Mouse (Mus musculus) gastrocnemius, postnatal 25 days (tissue): ENCODE measurements around the gene Tuba1b. TPM values are rescaled to one million over a fixed set of nuclear protein-coding genes. Genes with fewer than 3 reads are reported as not detected.

ENCODE experiments used
- DNase-seq: peaks from one replicate; pipeline ENCODE4 v3.0.0; 2022
- total RNA-seq, 2 experiments: library from RNA; stranded (reverse); gene quantifications; 1 replicate in 1 of 2; 2 replicates in 1 of 2; pipeline ENCODE4 v1.2.3; 2021

Gene Tuba1b
- total RNA-seq, 2 experiments from 2014 or later: 36.4 to 44.5 TPM

DNA sequence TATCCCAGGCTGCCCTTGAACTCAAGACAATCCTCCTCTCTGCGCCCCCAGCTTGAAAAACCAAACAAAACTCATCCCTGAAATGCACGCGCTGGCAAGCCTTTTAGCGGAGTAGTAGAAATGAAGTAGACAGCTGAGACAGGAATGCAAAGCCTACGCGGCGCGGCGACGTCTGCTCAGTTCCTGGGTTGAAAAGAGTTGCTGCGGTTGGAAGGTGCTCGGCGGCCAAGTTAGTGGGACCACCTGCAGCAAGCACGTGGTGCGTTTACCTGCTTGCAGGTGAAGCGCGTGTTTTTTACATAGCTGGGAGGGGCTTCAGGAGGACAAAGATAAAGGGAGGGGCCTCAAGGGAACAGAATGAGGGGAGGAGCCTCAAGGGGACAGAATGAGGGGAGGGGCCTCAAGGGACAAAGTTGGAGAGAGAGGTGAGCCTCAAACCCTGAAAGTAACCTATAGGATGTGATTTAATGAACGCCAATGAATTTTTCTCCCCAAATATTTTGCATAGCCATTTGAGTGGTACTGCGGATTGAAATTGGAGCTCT, 43.1 kb downstream of the Tuba1b start:
- DNase-seq: no peak

DNA sequence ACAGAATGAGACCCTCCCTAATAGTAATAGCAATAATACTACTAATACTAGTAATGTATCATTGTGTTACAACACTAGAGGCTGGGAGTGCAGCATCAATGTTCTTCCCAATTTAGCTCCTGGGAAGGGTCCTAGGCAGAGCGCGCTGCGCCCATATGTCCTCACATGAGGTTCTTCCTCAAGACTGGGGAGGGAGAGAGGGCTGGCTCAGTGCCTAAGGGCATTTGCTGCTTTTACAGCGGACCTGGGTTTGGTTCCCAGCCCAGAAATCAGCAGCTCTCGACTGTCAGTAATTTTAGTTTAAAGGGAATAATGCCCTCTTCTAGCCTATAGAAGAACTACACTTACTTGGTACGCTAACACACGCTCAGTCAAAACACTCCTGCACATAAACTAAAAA, 46.8 kb downstream of the Tuba1b start:
- no peak for DNase-seq

- no peak for DNase-seq
These were observed 47.5 kb downstream of the Tuba1b start for GRCm38 (mm10) chr15:98886667-98887387.

GRCm38 (mm10) chr15:98884106-98884505, 50.3 kb downstream of the Tuba1b start:
- DNase-seq: no peak

GRCm38 (mm10) chr15:98883661-98884060, 50.7 kb downstream of the Tuba1b start:
- no peak for DNase-seq

DNA sequence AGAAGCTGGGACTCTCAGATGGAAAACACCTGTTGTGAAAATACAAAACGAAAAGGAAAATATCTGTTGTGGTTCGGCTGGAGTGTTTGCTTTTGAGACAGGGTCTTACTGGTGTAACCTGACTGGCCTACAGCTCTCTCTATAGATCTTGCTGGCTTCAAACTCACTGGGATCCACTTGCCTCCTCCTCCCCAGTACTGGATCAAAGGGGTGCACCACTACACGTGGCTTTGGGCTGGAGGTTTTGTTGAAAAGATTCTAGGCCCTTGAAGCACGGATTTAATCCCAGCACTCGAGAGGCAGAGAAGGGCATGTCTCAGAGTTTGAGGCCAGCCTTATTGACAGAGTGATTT, 52.7 kb downstream of the Tuba1b start:
- DNase-seq: no peak

Other genes with a start within 250 kb of the Tuba1b start
- not detected for gene Ccdc65, start 226.4 kb downstream of the Tuba1b start, total RNA-seq
- 1 to 10 TPM; 2.7 to 3.5 TPM for gene Fkbp11, start 206.4 kb downstream of the Tuba1b start, total RNA-seq
- 10 to 100 TPM in 1 of 2 experiments, 1 to 10 TPM in 1; 8.3 to 10.4 TPM for gene Arf3, start 171.4 kb downstream of the Tuba1b start, total RNA-seq
- gene Wnt10b, start 156.4 kb downstream of the Tuba1b start, total RNA-seq: 1 to 10 TPM in 1 of 2 experiments, under 1 TPM in 1; 0.79 to 1.7 TPM
- not detected for gene Wnt1, start 144.7 kb downstream of the Tuba1b start, total RNA-seq
- under 1 TPM; 0.38 to 0.74 TPM for gene Ddn, start 125.1 kb downstream of the Tuba1b start, total RNA-seq
- gene Prkag1, start 103.0 kb downstream of the Tuba1b start, total RNA-seq: 10 to 100 TPM; 43.6 to 43.9 TPM
- 10 to 100 TPM; 36.6 to 43.5 TPM for gene Kmt2d, start 63.4 kb downstream of the Tuba1b start, total RNA-seq
- 1 to 10 TPM; 2.5 to 2.9 TPM for gene Rhebl1, start 40.0 kb downstream of the Tuba1b start, total RNA-seq
- 1 to 10 TPM; 1.2 to 2.3 TPM for gene Dhh, start 36.0 kb downstream of the Tuba1b start, total RNA-seq
- gene Lmbr1l, start 16.3 kb downstream of the Tuba1b start, total RNA-seq: 1 to 10 TPM; 6.1 to 6.6 TPM
- gene Gm49450, start 19.0 kb upstream of the Tuba1b start, total RNA-seq: not detected
- 10 to 100 TPM; 43.5 to 52.6 TPM for gene Tuba1a, start 19.1 kb upstream of the Tuba1b start, total RNA-seq
- gene Tuba1c, start 95.3 kb upstream of the Tuba1b start, total RNA-seq: 10 to 100 TPM in 1 of 2 experiments, 1 to 10 TPM in 1; 7.1 to 10.7 TPM
- gene Prph, start 120.6 kb upstream of the Tuba1b start, total RNA-seq: 1 to 10 TPM in 1 of 2 experiments, under 1 TPM in 1; 0.75 to 1.4 TPM
- gene Troap, start 140.0 kb upstream of the Tuba1b start, total RNA-seq: under 1 TPM in 1 of 2 experiments, not detected in 1; 0.49 TPM
- not detected for gene C1ql4, start 153.3 kb upstream of the Tuba1b start, total RNA-seq
- under 1 TPM in 1 of 2 experiments, not detected in 1; 0.16 TPM for gene Dnajc22, start 158.6 kb upstream of the Tuba1b start, total RNA-seq
- 1 to 10 TPM; 4.5 to 4.6 TPM for gene Spats2, start 191.4 kb upstream of the Tuba1b start, total RNA-seq